Mouse (Mus musculus) lung, embryonic 14.5 days (tissue): Measurements from ENCODE around the gene Hoxb3. TPM values are rescaled to one million over a fixed set of nuclear protein-coding genes. Genes with fewer than 3 reads are reported as not detected.
A peak's percentile ranks its signal among the peaks of the same experiment; 100 is the strongest.

Source experiments
- ATAC-seq: fragments of 200-750 bp; cut with Nextera tagmentation; 2 replicates; pipeline ENCODE4 v1.8.0; 2017; ENCODE audit warnings: mild to moderate bottlenecking, moderate TSS enrichment, moderate library complexity; ENCODE audit not compliant: insufficient read depth
- DNase-seq: peaks from one replicate; pipeline ENCODE4 v3.0.0-alpha.2; 2015
- H3K27ac ChIP-seq: fragments of 300-500 bp; sonication (generic); 2 replicates; pipeline ENCODE4 v1.5.1; 2014; ENCODE audit warnings: low read depth, mild to moderate bottlenecking, moderate library complexity
- H3K27me3 ChIP-seq: fragments of 300-500 bp; sonication (generic); 2 replicates; pipeline ENCODE4 v1.6.1; 2014; ENCODE audit warnings: low read length, control low read depth; ENCODE audit not compliant: insufficient read depth
- H3K36me3 ChIP-seq: fragments of 300-500 bp; sonication (generic); 2 replicates; pipeline ENCODE4 v1.6.1; 2014; ENCODE audit warnings: control low read depth; ENCODE audit not compliant: insufficient read depth
- H3K4me1 ChIP-seq: fragments of 300-500 bp; sonication (generic); 2 replicates; pipeline ENCODE4 v1.6.1; 2014; ENCODE audit warnings: antibody characterized with exemption, control low read depth; ENCODE audit not compliant: insufficient read depth
- H3K4me2 ChIP-seq: fragments of 300-500 bp; sonication (generic); 2 replicates; pipeline ENCODE4 v1.6.1; 2014; ENCODE audit warnings: mild to moderate bottlenecking
- H3K4me3 ChIP-seq: fragments of 300-500 bp; sonication (generic); 2 replicates; pipeline ENCODE4 v1.5.1; 2014; ENCODE audit warnings: low read depth, low read length
- H3K9ac ChIP-seq: fragments of 300-500 bp; sonication (generic); 2 replicates; pipeline ENCODE4 v1.6.1; 2014
- H3K9me3 ChIP-seq: fragments of 300-500 bp; sonication (generic); 2 replicates; pipeline ENCODE4 v1.6.1; 2016; ENCODE audit warnings: low read depth, low read length, control low read depth
- CTCF ChIP-seq: IDR thresholded peaks from 2 replicates; pipeline ENCODE4 v1.5.1; 2016; ENCODE audit warnings: antibody characterized with exemption, low read depth
- WGBS: fragments of 180-500 bp; shearing (Covaris S2); extraction: QIAGEN DNeasy Blood & Tissue Kit; methylation state at CpG from one replicate; pipeline ENCODE4 v1.1.7; 2014; 5-methylcytosine and 5-hydroxymethylcytosine counted together
- polyA plus RNA-seq: library from polyadenylated mRNA; unstranded; fragments of >200 nt; fragmentation: Nextera tagmentation; extraction: Ambion mirVana; gene quantifications from 2 replicates; pipeline ENCODE4 v1.2.1, GENCODE M21; 2014

Hoxb3 gene
- polyA plus RNA-seq, 1 experiment from 2014 or later = 6.3 TPM

- 15% methylated on average over 2 of the region's 2 CpGs for WGBS
- H3K4me1 ChIP-seq = peaks cover 24% of the 10 kb centered on the region
- peak within 1 kb of the TSS; percentile 77 for H3K4me3 ChIP-seq
- peak within 1 kb of the TSS; percentile 83 for H3K4me2 ChIP-seq
- no peaks in the 10 kb centered on the region for H3K9me3 ChIP-seq
- peaks cover 5% of the 10 kb centered on the region; the same call in 1 of the 2 replicates for H3K27me3 ChIP-seq
- no peak for TF ChIP-seq CTCF
- H3K27ac ChIP-seq = peak within 1 kb of the TSS; percentile 98
- DNase-seq = no peak
- ATAC-seq = no peak
- peak within 1 kb of the TSS; percentile 98 for H3K9ac ChIP-seq
- H3K36me3 ChIP-seq = peaks cover 33% of the 10 kb centered on the region
These were observed 27.2 kb downstream of the Hoxb3 start, which contains the start of gene Hoxb2 for GRCm38 (mm10) chr11:96350341-96350624. Gene Hoxb2 (plus strand): TSS chr11:96350525.

- ATAC-seq = no peak
- H3K9me3 ChIP-seq = no peaks in the 10 kb centered on the region
- peak overlapping the region; percentile 98 for H3K27ac ChIP-seq
- 50% methylated on average over 2 of the region's 2 CpGs for WGBS
- peak overlapping the region; percentile 83 for H3K4me2 ChIP-seq
- peaks cover 24% of the 10 kb centered on the region for H3K4me1 ChIP-seq
- H3K9ac ChIP-seq = peak overlapping the region; percentile 98
- peaks cover 5% of the 10 kb centered on the region; the same call in 1 of the 2 replicates for H3K27me3 ChIP-seq
- H3K4me3 ChIP-seq = peak overlapping the region; percentile 77
- peak; percentile 59 for DNase-seq
- peaks cover 28% of the 10 kb centered on the region for H3K36me3 ChIP-seq
- TF ChIP-seq CTCF = no peak
These were observed 27.7 kb downstream of the Hoxb3 start for GRCm38 (mm10) chr11:96350791-96351190.

GRCm38 (mm10) chr11:96351312-96351711, 28.2 kb downstream of the Hoxb3 start:
- Histone ChIP-seq H3K9ac (peak overlapping the region; percentile 98), H3K4me3 (peak overlapping the region; percentile 77), H3K27me3 (no peaks in the 10 kb centered on the region), H3K36me3 (peaks cover 23% of the 10 kb centered on the region), H3K27ac (peak overlapping the region; percentile 98), H3K4me1 (peaks cover 21% of the 10 kb centered on the region), H3K4me2 (peak overlapping the region; percentile 83), H3K9me3 (no peaks in the 10 kb centered on the region)
- 0 out of 2 replicates have a peak, but pooled peaks have one; percentile 22 for ATAC-seq
- peak; percentile 85 for DNase-seq
- 8% methylated on average over 11 of the region's 11 CpGs for WGBS
- TF ChIP-seq CTCF = no peak

GRCm38 (mm10) chr11:96351831-96352230, 28.7 kb downstream of the Hoxb3 start:
- Histone ChIP-seq H3K27me3 (no peaks in the 10 kb centered on the region), H3K9ac (peak overlapping the region; percentile 98), H3K27ac (peak overlapping the region; percentile 98), H3K4me2 (peak overlapping the region; percentile 83), H3K36me3 (peaks cover 19% of the 10 kb centered on the region), H3K4me1 (peaks cover 21% of the 10 kb centered on the region), H3K9me3 (no peaks in the 10 kb centered on the region), H3K4me3 (peak overlapping the region; percentile 77)
- no peak for TF ChIP-seq CTCF
- ATAC-seq (peak; percentile 54), DNase-seq (peak; percentile 95)
- 3% methylated on average over 22 of the region's 22 CpGs for WGBS

- Histone ChIP-seq H3K27ac (peak overlapping the region; percentile 98), H3K4me3 (peak overlapping the region; percentile 77), H3K9me3 (no peaks in the 10 kb centered on the region), H3K4me2 (peak overlapping the region; percentile 83), H3K9ac (peak overlapping the region; percentile 98), H3K27me3 (no peaks in the 10 kb centered on the region), H3K4me1 (peaks cover 20% of the 10 kb centered on the region), H3K36me3 (peaks cover 19% of the 10 kb centered on the region)
- ATAC-seq (peak; percentile 29; the same call in 1 of the 2 replicates), DNase-seq (peak; percentile 86)
- WGBS = under 1% methylated on average over 75 of the region's 75 CpGs
- no peak for TF ChIP-seq CTCF
These were observed 29.8 kb downstream of the Hoxb3 start for GRCm38 (mm10) chr11:96352691-96353521.

GRCm38 (mm10) chr11:96353522-96353841, 30.4 kb downstream of the Hoxb3 start:
- H3K4me1 ChIP-seq = peaks cover 14% of the 10 kb centered on the region
- peak overlapping the region; percentile 77 for H3K4me3 ChIP-seq
- H3K4me2 ChIP-seq = peak overlapping the region; percentile 83
- WGBS = 2% methylated on average over 14 of the region's 14 CpGs
- ATAC-seq (no peak), DNase-seq (peak; percentile 57)
- peak overlapping the region; percentile 98 for H3K27ac ChIP-seq
- no peak for TF ChIP-seq CTCF
- H3K36me3 ChIP-seq = peaks cover 19% of the 10 kb centered on the region
- no peaks in the 10 kb centered on the region for H3K27me3 ChIP-seq
- H3K9ac ChIP-seq = peak overlapping the region; percentile 98
- H3K9me3 ChIP-seq = no peaks in the 10 kb centered on the region

GRCm38 (mm10) chr11:96353939-96354338, 30.8 kb downstream of the Hoxb3 start:
- Histone ChIP-seq H3K27ac (peak overlapping the region; percentile 98), H3K4me1 (peaks cover 12% of the 10 kb centered on the region), H3K9ac (peak overlapping the region; percentile 98), H3K27me3 (no peaks in the 10 kb centered on the region), H3K4me2 (peak overlapping the region; percentile 83), H3K36me3 (peaks cover 19% of the 10 kb centered on the region), H3K4me3 (peak overlapping the region; percentile 77), H3K9me3 (no peaks in the 10 kb centered on the region)
- peak; percentile 65 for DNase-seq
- no peak for ATAC-seq
- no peak for TF ChIP-seq CTCF
- WGBS = 10% methylated on average over 8 of the region's 8 CpGs
